Mouse (Mus musculus) T-cell, adult 2 months (primary cell): ENCODE results near the gene Rpl10l.

ENCODE experiments used
- DNase-seq: peaks from one replicate; pipeline ENCODE4 v3.0.0; 2022; ENCODE audit warnings: low spot score

The Rpl10l gene

DNA sequence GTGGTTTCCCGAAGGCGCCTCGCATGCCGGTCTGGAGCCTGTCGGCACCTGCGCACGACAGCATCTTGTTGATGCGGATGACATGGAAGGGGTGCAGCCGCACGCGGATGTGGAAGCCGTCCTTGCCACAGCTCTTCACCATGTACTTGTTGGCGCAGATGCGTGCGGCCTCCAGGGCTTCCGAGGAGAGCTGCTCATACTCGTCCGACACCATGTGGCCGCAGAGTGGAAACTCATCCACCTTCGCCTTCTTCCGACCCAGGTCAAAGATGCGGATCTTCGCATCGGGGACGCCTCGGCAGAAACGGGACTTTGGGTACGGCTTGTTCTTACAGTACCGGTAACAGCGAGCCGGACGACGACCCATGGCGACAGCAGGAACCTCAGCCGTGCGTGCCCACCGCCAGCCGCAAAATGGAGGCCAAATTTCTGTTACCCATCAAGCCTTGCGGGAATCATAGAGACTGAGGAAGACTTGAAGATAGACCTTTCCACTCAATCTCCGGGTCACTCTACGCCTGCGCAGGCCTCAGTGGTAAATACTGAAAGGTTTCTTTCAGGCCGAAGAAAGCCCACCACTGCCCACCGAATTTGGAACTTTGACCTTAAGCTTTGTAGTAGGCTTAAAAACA lies at the start of gene Rpl10l:
Rpl10l (minus strand) TSS at position 411 of the 632 bp plus-strand sequence.
- DNase-seq, result no peak

DNA sequence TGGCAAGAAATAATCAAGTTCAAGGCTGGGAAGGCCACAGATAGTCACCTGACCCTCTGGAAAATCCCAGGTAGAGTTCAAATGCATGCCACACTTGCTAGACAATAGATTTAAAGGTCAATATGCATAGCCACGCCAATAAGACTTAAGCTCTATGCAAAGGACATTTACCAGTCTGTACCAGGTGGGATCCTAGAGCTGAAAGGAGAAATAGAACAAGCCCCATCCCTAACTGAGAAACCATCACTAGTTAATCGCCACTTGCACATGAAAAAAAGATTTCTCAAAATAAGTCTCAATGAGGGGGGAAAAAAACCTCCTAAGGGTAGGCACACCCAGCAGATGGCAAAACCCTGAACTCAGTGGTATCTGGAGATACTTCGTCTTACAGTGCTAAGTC lies 8.3 kb downstream of the Rpl10l start:
- DNase-seq, result no peak

GRCm38 (mm10) chr12:66245461-66246099 lies 38.6 kb downstream of the Rpl10l start:
- no peak for DNase-seq

GRCm38 (mm10) chr12:66234158-66234557 lies 50.0 kb downstream of the Rpl10l start:
- DNase-seq, result no peak
